Mouse (Mus musculus): Measurements from ENCODE around the gene Hoxd11.

Hoxd11 gene

DNA sequence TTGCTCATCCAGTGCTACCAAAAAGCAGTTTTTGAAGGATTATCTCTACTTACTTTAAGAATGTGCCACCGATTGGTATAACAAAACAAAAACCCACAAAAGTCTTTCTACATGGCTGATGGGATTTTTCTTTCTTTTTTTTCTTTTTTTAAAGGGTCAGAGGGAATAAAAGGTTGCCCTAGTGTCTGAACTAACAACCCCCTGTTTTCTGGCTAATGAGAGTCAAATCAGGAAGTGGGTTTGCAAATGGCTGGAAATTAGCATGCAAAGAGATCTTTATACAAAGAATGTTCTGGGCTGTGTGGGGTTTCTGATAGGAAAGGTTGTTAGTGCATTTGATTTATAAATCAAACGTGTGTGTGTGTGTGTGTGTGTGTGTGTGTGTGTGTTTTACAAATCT lies 41.0 kb downstream of the Hoxd11 start:
- in situ Hi-C loops (cut with MboI; ENCODE audit: unreplicated experiment in 2 of 2) = loop anchor here (25.0 kb wide), 4 partner anchors 342 to 1242 kb away; no protein-coding TSS in a partner anchor

DNA sequence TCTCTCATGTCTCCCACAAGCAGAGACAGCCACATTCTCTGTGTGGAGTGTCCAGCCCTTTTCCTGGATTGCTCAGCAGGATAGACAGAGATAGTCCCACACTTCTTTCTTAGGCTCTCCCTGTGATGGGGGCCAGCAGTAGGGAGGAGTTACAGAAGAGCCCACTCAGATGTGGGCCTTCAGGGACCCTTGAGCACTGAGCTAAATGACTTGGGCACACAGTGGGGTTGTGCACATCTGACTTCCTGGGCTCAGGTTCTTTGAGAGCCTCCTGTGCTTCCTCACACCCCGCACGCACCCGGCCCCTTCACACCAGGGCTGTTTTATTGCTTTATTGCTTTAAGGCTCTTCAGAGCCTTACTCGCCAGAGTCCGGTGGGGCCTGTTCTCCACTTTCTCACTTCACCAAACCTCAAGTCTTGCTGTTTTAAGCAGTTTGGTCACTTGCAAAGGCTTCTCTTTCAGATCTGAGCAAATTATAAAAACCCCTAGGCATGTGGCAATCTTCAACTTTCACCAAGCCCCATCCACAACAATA lies 41.7 kb downstream of the Hoxd11 start:
- in situ Hi-C loops (cut with MboI; ENCODE audit: unreplicated experiment in 2 of 2) = loop anchor here (25.0 kb wide), 4 partner anchors 341 to 1241 kb away; no protein-coding TSS in a partner anchor

DNA sequence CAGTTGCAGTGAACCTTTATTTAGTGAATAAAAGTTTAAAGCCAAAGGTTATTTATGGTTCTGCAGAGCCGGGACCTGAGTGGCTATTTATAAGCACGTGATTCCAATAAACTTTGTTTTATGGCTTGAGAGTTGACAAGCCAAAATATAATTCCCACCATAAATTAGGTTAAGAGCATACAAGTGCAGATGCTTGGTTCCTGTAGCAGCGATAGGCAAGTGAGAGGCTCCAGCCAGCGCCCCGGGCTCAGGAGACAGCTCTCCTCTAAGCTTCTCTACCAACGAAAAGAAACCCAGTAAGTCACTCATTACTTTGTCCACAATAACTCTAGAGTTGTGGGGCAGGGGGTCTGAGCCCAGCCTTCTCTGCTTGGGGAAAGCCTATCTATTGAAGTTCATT lies 42.5 kb downstream of the Hoxd11 start:
- in situ Hi-C loops (cut with MboI; ENCODE audit: unreplicated experiment in 2 of 2) = loop anchor here (25.0 kb wide), 4 partner anchors 340 to 1240 kb away; no protein-coding TSS in a partner anchor

DNA sequence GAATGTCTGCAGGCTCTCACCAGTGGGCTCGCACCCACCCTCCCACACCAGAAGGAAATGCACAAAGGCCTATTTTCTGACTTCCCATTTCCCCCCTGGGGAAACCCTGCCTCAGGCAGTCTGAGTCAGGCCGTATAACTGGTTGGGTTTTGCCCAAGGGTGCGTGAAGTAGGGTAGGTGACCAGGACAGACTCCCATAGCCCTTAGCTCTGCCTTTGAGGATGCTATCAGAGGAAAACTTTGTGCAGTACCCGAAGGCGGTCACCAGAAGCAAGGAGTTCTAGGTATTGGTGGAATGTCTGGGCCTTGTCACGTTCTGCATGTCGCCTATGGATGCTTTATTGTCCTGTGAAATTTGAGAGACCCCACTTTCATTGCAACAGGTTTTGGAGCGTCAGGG lies 43.6 kb downstream of the Hoxd11 start:
- in situ Hi-C loops (cut with MboI; ENCODE audit: unreplicated experiment in 2 of 2) = loop anchor here (25.0 kb wide), 4 partner anchors 339 to 1239 kb away; no protein-coding TSS in a partner anchor

DNA sequence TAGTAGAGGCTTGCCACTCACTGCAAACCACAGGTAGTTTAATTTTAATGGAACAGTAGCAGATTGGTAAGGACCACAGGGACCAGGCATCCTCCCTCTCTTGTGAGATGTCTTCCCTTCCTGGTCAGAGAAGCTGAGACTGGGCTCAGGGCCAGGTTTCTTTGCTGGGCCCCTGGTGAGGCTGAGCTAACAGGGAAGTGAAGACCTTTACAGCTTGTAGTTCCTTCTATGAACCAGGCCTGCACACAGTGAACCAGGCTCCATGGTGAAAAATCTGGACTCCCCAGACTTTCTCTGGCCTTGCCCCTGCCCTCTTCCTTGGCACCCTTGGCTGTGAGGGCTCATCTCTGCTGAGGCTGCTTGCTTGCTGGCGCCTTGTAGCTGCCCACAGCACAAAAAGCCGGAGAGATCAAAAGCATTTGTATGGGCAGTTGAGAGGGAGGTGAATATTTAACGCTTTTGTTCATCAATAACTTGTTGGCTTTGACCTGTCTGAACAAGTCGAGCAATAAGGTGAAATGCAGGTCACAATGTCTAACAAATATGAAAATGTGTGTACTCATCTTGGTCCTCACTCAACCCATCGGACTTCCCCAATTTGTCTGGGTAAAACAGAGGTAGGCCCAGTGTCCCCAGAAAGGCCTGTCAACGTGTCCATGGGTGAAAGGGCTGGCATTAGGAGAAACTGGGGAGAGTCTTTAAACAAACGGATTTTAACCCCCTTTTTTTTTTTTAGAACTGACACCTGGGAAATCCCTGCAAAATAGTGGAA lies 45.1 kb downstream of the Hoxd11 start:
- in situ Hi-C loops (cut with MboI; ENCODE audit: unreplicated experiment in 2 of 2) = loop anchor here (25.0 kb wide), 5 partner anchors 338 to 1288 kb away; no protein-coding TSS in a partner anchor

DNA sequence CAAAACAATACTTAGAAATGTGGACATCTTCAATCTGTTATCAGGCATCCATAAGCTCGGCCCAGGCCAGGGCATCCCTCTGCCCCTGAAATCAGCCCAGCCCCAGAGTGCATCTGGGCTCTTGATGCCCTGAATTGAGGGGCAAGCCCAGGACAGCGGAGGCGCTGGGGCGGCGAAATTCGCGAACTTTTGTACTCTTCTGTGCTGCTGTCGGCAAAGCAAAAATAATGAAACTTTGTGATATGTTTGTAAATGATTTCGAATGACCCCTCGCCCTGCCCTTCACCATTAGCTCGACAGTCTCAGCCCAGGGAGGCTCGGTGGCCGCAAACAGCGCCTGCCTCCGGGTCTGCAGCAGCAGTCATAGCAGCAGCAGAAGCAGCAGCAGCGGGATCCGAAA lies 45.8 kb downstream of the Hoxd11 start:
- in situ Hi-C loops (cut with MboI; ENCODE audit: unreplicated experiment in 2 of 2) = loop anchor here in 1 of 2 experiments (25.0 kb wide), 1 partner anchor 1287 kb away; no protein-coding TSS in a partner anchor

DNA sequence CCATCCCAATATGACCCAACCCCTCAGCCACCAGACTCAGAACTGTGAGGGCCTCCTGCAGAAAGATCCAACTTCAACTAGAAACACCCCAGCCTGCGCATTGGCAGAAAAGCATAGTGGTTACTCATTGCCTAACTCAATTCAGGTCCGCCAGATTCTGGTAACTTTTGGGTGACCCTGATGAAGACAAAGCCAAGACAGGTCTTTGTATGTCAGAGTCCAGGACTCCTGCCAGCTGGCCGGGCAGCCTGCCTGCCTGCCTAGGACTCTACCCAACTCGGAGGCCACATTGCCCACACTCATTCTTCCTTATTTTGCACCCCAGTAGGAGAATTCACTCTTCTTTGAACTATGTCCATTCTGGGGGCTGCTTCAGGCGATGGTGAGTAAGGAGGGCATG lies 47.2 kb downstream of the Hoxd11 start, which contains the start of gene Gm28230:
Gm28230 (plus strand) TSS at position 178 of the 400 bp plus-strand sequence.
- in situ Hi-C loops (cut with MboI; ENCODE audit: unreplicated experiment in 2 of 2) = loop anchor here in 1 of 2 experiments (25.0 kb wide), 1 partner anchor 1286 kb away; no protein-coding TSS in a partner anchor

DNA sequence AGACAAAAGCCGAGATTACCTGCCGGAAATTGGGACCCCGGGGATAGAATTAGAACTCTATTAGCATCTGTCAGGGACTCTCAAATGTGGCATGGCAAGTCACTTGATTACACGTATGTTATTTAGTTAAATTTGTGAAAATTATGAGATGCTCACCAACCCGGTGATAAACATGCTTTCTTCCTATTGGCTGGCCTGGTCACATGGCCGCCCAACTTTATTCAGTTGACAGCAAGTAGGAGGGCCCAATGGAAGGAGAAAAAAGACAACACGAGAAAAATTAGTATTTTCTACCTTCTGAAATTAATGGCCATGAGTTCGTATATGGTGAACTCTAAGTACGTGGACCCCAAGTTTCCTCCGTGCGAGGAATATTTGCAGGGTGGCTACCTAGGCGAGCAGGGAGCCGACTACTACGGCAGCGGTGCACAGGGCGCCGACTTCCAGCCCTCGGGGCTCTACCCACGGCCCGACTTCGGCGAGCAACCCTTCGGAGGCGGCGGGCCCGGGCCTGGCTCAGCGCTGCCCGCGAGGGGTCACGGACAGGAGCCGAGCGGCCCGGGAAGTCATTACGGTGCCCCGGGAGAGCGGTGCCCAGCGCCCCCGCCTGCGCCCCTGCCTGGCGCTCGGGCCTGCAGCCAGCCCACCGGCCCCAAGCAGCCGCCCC lies 47.7 kb downstream of the Hoxd11 start:
- in situ Hi-C loops (cut with MboI; ENCODE audit: unreplicated experiment in 2 of 2) = loop anchor here in 1 of 2 experiments (25.0 kb wide), 1 partner anchor 1285 kb away; no protein-coding TSS in a partner anchor

DNA sequence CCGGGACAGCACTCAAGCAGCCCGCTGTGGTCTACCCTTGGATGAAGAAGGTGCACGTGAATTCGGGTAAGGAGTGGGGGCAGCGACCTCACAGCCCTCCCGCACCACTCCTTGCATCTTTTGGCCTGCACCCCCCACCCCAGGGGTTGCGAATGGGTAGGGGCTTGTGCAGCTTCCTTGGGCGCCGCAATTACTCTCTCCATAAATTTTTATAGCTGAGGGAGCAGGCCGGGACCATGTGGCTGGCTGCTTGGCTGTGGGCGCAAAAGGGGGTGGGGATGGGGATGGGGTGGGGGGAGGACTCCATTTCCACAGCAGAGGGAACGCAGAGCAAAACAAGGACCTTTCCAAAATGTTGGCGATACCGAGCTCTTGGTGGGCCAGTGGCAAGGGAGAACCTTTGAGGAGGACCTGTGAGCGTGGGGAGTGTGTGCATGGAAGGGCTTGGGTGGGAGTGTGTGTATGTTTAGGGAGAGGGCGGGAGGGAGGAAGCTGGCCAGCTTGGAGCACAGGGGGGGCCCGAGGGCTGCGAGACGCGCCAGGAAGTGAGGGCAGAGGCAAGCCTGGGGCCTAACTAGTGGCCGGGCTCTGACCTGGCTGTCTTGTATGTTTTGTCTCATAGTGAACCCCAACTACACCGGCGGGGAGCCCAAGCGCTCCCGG lies 48.4 kb downstream of the Hoxd11 start:
- in situ Hi-C loops (cut with MboI; ENCODE audit: unreplicated experiment in 2 of 2) = loop anchor here in 1 of 2 experiments (25.0 kb wide), 1 partner anchor 1285 kb away; no protein-coding TSS in a partner anchor

DNA sequence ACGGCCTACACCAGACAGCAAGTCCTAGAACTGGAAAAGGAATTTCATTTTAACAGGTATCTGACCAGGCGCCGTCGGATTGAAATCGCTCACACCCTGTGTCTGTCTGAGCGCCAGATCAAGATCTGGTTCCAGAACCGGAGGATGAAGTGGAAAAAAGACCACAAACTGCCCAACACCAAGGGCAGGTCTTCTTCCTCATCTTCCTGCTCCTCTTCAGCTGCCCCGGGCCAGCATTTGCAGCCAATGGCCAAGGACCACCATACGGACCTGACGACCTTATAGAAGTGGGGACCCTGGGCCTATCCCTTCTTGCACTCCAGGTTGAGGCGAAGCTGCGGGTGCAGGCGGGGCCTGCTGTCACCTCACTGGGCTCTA lies 48.9 kb downstream of the Hoxd11 start:
- in situ Hi-C loops (cut with MboI; ENCODE audit: unreplicated experiment in 2 of 2) = loop anchor here in 1 of 2 experiments (25.0 kb wide), 1 partner anchor 1284 kb away; no protein-coding TSS in a partner anchor

DNA sequence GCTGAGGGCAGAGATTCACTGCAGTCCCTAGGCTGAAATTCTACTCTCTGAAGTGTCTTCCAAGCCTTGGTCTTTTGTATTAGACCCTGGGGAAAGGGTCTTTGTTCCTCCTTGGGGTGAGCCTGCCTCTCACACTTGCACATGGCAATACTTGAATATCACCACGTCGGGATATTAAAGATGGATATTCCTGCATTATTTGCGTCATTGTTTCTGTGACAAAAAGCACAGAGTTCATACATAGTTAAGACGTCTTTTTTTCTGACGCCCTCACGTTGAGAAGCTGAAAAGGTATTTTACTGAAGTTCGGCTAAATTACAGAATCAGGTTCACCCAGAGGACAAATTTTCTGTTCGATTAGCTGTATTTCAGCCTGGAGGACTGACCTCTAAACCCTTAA lies 51.0 kb downstream of the Hoxd11 start:
- in situ Hi-C loops (cut with MboI; ENCODE audit: unreplicated experiment in 2 of 2) = loop anchor here in 1 of 2 experiments (25.0 kb wide), 1 partner anchor 1282 kb away; no protein-coding TSS in a partner anchor

DNA sequence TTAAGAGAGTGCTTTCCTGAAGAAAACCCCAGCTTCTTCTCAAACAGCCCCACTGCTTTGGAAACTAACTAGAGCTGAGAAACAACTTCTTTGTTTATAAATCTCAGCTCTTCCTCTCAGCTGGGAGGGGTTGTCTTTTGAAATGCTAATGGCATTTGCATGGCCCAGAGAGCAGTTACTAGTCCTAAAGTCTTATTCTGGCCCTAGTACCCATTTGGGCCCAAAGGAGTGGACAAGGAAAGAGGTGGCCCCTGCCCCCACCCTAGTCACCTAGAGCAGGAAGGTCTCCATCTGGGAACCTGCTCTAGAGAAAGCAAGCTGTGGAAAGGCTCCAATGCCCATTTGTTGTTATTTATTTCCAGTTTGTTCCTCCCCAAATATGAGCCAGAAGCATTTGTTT lies 51.7 kb downstream of the Hoxd11 start:
- in situ Hi-C loops (cut with MboI; ENCODE audit: unreplicated experiment in 2 of 2) = loop anchor here in 1 of 2 experiments (25.0 kb wide), 1 partner anchor 1281 kb away; no protein-coding TSS in a partner anchor

DNA sequence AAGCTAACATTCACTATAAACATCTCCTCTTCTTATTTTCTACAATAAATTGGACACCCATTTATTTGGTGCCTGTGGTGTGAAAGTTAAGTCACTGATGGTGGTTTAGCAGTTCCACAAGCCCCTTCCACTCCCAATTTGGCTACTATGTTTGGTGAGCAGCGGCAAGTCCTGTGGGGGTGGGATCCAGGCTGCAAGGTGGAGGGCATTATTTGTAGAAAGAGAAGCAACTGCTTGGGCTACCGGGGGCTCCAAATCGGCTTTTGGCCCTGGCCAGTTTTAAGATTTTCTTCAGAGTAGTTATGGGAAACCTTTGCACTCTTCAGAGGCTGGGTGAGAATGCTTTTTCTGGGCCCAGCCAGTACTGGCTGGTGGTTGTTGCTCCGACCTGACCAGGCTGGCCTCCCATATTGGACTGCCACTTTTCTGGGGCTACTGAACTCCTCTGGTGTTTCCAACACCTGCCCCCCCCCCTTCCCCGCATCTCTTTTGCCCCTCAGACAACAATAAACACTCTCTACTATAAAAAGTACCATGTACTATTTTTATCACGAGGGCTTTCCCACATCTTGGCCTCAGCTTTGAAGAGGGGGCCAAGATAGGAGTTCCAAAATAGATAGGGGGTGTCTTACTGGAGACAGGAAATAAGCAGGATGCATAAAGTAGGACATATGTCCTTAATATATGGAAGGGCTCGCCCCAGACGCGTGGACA lies 52.6 kb downstream of the Hoxd11 start:
- in situ Hi-C loops (cut with MboI; ENCODE audit: unreplicated experiment in 2 of 2) = loop anchor here in 1 of 2 experiments (25.0 kb wide), 1 partner anchor 1280 kb away; no protein-coding TSS in a partner anchor

DNA sequence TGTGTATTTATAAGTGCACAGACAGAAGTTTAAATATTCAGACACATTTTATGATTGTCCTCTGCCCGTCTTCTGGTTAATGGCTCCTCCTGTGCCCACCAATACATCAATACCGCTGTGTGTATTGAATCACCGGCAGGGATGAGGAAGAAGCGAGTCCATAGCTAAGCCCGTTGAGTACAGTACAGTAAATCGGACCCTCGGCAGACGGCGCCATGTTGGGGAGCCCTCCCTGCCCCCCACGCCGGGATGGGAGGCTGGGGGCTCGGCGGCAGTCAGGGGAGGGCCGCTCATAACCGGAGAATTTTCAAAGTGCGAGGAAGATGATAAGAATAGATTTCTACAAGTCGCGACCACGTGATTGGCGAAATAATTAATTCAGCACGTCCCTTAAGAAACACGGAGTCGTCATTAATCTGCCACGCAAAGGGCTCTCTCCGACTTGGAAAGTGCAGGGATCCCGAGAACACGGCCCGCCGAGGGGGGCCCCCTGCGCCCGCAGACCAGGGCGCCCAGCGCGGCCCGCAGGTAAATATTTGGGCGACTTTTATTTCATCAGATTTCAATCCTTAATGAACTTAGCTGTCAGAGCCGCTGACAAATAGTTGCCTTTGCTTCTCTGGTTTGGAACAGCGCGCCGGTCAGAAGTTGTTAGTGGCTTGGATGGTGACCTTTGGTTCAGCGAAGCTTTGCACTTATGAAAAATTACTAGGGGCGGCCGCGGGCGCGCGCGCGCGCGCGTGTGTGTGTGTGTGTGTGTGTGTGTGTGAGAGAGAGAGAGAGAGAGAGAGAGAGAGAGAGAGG lies 53.4 kb downstream of the Hoxd11 start:
- in situ Hi-C loops (cut with MboI; ENCODE audit: unreplicated experiment in 2 of 2) = loop anchor here in 1 of 2 experiments (25.0 kb wide), 1 partner anchor 1280 kb away; no protein-coding TSS in a partner anchor

DNA sequence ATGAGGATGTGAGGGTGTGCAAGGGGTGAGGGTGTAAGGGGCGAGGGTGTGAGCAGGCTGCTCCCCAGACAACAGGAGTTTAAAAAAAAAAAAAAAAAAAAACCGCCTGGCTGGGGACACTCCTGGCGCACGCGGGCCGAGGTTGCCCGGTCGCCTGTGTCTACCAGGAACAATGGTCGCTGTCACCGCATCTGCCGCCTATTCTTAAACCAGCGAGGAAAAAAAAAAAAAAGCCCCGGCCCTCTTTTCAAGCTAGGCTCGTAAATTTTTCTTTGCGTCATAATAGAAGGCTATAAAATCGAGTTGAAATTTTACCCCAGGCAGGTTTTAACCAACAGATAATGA lies 53.9 kb downstream of the Hoxd11 start:
- in situ Hi-C loops (cut with MboI; ENCODE audit: unreplicated experiment in 2 of 2) = loop anchor here in 1 of 2 experiments (25.0 kb wide), 1 partner anchor 1279 kb away; no protein-coding TSS in a partner anchor

DNA sequence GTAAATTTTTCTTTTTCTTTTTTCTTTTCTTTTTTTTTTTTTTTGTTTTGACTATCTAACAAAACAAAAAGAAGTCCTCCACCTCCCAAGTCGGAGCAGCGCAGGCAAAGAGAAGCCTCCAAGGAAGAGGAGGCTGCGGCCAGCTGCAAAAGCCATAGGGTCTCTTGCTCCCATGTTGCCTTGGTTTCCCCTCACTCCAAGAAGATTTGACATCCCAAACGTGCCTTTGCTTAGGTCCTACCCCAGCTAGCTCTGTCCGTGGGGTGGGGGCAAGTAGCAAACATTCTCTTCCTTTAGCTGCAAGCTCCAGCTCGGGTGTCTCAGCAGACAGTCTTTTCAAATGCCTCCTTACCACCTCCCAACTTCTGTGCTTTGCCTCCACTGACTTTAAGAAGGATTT lies 54.4 kb downstream of the Hoxd11 start:
- in situ Hi-C loops (cut with MboI; ENCODE audit: unreplicated experiment in 2 of 2) = loop anchor here in 1 of 2 experiments (25.0 kb wide), 1 partner anchor 1279 kb away; no protein-coding TSS in a partner anchor

DNA sequence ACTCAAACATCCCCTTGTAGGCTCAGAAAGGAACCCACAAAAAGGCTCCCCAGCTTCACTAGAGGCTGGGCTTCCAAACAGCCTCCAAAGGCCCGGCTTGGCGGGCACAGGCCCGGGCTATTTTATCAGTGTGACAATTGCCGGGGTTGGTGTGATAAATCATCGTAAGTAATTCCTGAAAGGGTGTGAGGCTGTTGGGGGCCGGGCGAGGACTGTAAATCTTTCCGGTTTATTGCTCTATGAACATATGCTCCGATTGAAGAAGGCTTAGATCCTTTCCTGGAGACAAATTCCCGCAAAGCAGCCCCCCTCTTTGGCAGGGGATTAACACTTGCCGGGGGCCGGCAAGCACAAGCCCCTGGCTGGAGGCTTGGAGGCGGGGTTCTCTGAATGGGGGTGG lies 55.1 kb downstream of the Hoxd11 start:
- in situ Hi-C loops (cut with MboI; ENCODE audit: unreplicated experiment in 2 of 2) = loop anchor here in 1 of 2 experiments (25.0 kb wide), 1 partner anchor 1278 kb away; no protein-coding TSS in a partner anchor
